In the genomic region with DNA sequence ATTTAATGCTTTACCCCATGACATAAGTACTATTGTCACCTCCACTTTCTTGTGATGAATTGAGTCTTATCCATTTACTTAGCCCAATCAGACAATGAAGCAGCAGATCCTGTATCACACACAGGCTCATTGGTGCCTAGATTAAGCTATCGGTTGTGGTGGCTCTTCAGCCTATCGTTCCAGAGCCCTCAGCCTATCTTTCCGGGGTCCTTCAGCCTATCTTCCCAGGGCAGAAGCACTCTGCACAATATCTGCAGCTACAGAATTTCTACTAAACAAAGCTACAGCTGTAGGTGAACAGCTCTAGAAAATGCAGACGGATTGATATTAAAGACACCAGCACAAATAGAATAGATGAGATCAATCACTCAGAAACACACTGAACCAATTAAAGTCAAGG, we compare ENCODE assay signal across 13 mouse cellular contexts.
"Had no signal": no experiment of that assay in that cellular context is flagged by ENCODE, and none has a peak within 500 bp of the region (broad histone marks: within the 10 kb centered on the region; RNA-seq: fewer than 3 reads in every experiment).

No protein-coding gene starts in this region.

- DNase-seq: kidney, adult 8-10 months; kidney, postnatal 25 days; lung, adult 2 months; lung, postnatal 36 days; right cerebral cortex, postnatal 14 days; thymus, adult 18-20 months; thymus, postnatal 25 days had no signal

- H3K4me3 ChIP-seq: left cerebral cortex, adult 2 months; limb, embryonic 10.5 days; midbrain, embryonic 12.5 days had no signal

- H3K9me3 ChIP-seq: limb, embryonic 10.5 days; midbrain, embryonic 12.5 days had no signal

- H3K27ac ChIP-seq: left cerebral cortex, adult 2 months; limb, embryonic 10.5 days; midbrain, embryonic 12.5 days had no signal

- H3K27me3 ChIP-seq: midbrain, embryonic 12.5 days had no signal

- H3K9ac ChIP-seq: midbrain, embryonic 12.5 days had no signal

- H3K4me2 ChIP-seq: midbrain, embryonic 12.5 days had no signal

- H3K36me3 ChIP-seq: limb, embryonic 10.5 days; midbrain, embryonic 12.5 days had no signal

- ATAC-seq: intestine, postnatal 0 days; lung, postnatal 0 days; midbrain, embryonic 16.5 days had no signal

- H3K4me1 ChIP-seq: midbrain, embryonic 12.5 days had no signal
